Mouse (Mus musculus) lung, adult 2 months (tissue): ENCODE measurements around the gene Mpv17l.

Experiments
- CTCF ChIP-seq: fragments of 200-500 bp; IDR thresholded peaks from 2 replicates; pipeline ENCODE4 v1.5.1; 2011; ENCODE audit warnings: mild to moderate bottlenecking, low read length, control low read depth; ENCODE audit not compliant: insufficient read depth
- POLR2A ChIP-seq: fragments of 200-500 bp; IDR thresholded peaks from 2 replicates; pipeline ENCODE4 v1.6.1; 2011; ENCODE audit warnings: low read depth, mild to moderate bottlenecking, control low read depth, low read length, borderline replicate concordance; ENCODE audit errors: extremely low read depth

DNA sequence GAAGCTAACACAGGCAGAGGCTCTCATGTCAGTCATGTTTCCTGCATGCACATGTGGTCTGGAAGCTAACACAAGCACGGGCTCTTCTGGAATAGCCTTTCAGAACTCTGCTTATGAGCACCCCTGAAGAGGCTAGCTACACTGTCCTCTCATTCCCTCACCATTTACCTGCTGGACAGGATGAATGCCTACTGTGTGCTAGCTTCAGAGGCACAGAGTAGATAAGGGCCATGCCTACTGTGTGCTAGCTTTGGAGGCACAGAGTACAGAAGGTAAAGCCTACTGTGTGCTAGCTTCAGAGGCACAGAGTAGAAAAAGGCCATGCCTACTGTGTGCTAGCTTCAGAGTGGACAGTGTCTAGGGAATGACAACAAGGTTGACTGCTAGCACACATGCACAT lies 91.5 kb downstream of the Mpv17l start:
- TF ChIP-seq POLR2A (no peak), CTCF (no peak)
